Mouse (Mus musculus): ENCODE results near the gene Arhgap19.

- TF ChIP-seq MAFK (IDR thresholded peaks at IDR 0.05; ENCODE audit: insufficient replicate concordance, low read length) (no peak), NRF1 (IDR thresholded peaks at IDR 0.05; ENCODE audit: low read depth, low read length) (no peak), POLR2A (IDR thresholded peaks at IDR 0.05; ENCODE audit: low read depth, low read length) (no peak), CTCF (conservative IDR thresholded peaks at IDR 0.05 in 1 of 2, IDR thresholded peaks at IDR 0.05 in 1 of 2; ENCODE audit: low read depth in 2 of 2, low read length in 2 of 2) (no peak), USF1 (IDR thresholded peaks at IDR 0.05; ENCODE audit: low read depth, low read length) (no peak), TCF12 (IDR thresholded peaks at IDR 0.05; ENCODE audit: low read depth, low read length) (no peak), E2F4 (IDR thresholded peaks at IDR 0.05; ENCODE audit: insufficient replicate concordance, low read depth, low read length) (no peak), ETS1 (conservative IDR thresholded peaks at IDR 0.05; ENCODE audit: low read depth, low read length) (no peak)
Observed at GRCm38 (mm10) chr19:41846366-41847090, 44.7 kb upstream of the Arhgap19 start.

All from CH12.LX (cell line).